Mouse (Mus musculus): ENCODE data around the gene P4htm. TPM values are rescaled to one million over a fixed set of nuclear protein-coding genes. Genes with fewer than 3 reads are reported as not detected.
"Not testable (repeated sequence)": the region's sequence is repeated elsewhere in the genome, so short reads cannot be mapped to it uniquely, and the experiment has no call there.

The P4htm gene
- 1 to 10 TPM; 3.4 to 4.1 TPM for total RNA-seq (2021)
- long read RNA-seq, experiment 1, transcript P4htm-201 (9 exons, 1,841 nt): major isoform, 14 of 15 reads
- long read RNA-seq, experiment 1, partial matches to known transcripts: 1 of 15 reads
- long read RNA-seq, experiment 1, other reads (novel, unspliced or antisense): 0 of 15 reads
- long read RNA-seq, experiment 2, transcript P4htm-201 (9 exons, 1,841 nt): major isoform, 9 of 10 reads
- long read RNA-seq, experiment 2, partial matches to known transcripts: 1 of 10 reads
- long read RNA-seq, experiment 2, other reads (novel, unspliced or antisense): 0 of 10 reads

GRCm38 (mm10) chr9:108596998-108597764 lies at the start of gene P4htm:
Gene P4htm (minus strand): TSS chr9:108597667.
- DNase-seq (ENCODE audit: low spot score): peak; percentile 47

DNA sequence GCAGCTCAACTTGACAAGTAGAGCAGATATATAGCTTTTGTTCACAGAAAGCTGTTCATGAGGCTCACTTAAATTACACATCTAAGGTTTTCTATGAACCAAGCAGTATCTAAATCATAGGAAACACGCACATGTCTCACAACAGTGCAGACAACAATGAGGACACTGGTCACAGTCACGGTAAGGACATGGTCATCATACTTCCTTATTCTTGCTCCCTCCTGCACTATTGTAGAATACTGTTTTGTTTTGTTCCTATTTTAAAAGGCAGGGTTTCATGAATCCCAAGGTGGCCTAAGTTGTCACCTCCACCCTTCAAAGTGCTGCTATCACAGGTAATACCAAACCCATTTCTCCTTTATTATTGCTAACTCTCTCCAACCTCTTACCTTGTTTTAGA lies 42.4 kb upstream of the P4htm start:
- no peak for DNase-seq (ENCODE audit: low spot score)

DNA sequence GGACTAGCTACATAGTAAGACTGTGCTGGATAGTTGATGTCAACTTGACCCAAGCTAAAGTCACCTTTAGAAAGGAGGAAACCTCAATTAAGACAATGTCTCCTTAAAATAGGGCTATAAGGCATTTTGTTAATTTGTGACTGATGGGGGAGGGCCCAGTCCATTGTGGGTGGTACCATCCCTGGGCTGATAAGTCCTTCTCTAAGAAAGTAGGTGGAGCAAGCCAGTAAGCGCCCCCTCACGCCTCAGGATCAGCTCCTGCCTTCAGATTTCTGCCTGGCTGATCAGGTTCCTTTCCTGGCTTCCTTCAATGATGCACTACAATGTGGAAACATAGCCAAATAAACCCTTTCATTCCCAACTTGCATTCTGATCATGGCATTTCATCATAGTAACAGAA lies 37.9 kb upstream of the P4htm start:
- no peak for DNase-seq (ENCODE audit: low spot score)

DNA sequence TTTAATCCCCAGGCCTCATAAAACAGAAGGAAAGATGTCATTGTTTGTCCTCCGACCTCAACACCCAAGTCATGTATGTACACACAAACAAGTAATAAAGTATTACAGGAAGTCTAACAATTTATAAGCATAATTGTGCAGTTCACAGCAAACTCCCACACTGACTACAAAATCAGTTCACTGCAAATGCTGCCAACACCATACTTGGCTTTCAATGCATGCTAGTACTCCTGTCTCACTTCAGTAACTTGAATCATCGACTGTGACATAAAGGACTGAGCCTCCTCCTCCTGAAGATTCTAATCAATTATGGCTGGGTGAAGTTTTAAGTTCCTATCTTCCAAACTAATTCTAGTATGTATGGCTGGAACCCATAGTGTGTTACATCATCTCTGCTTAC lies 36.4 kb upstream of the P4htm start:
- no peak for DNase-seq (ENCODE audit: low spot score)

DNA sequence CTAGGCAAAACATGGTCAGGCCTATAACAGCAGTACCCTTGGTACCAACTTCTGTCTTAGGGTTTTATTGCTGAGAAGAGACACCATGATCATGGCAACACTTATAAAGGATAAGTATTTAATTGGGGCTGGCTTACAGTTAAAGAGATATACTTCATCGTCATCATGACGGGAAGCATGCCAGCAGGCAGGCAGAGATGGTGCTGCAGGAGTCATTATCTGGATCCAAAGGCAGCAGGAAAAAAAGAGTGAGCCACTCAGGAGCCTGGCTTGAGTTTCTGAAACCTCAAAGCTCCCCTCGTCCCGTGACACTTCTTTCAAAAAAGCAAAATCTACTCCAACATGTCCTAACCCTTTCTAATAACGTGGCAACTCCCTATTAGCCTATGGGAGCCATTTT lies 34.9 kb upstream of the P4htm start:
- DNase-seq (ENCODE audit: low spot score): no peak

GRCm38 (mm10) chr9:108631631-108632256 lies 34.3 kb upstream of the P4htm start:
- DNase-seq (ENCODE audit: low spot score): no peak

DNA sequence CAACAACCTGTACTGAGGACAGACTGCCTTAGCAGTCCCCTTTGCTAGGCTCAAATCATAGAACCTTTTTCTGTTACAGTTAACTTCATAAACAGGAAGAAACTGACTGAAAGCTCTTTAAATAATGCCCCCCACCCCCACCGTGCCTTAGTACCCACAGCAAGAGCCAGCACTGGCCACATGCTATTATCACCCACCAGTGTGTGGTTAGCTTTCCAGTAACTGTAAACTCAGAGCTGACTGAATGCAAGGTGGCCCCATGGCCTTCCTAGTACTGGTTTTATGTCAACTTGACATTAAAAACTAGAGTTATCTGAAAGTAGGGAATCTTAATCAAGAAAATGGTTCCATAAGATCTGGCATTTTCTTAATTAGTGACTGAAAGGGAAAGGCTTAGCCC lies 33.2 kb upstream of the P4htm start:
- no peak for DNase-seq (ENCODE audit: low spot score)

GRCm38 (mm10) chr9:108628141-108628540 lies 30.7 kb upstream of the P4htm start:
- no peak for DNase-seq (ENCODE audit: low spot score)

GRCm38 (mm10) chr9:108626498-108626897 lies 29.0 kb upstream of the P4htm start:
- peak; percentile 11 for DNase-seq (ENCODE audit: low spot score)

DNA sequence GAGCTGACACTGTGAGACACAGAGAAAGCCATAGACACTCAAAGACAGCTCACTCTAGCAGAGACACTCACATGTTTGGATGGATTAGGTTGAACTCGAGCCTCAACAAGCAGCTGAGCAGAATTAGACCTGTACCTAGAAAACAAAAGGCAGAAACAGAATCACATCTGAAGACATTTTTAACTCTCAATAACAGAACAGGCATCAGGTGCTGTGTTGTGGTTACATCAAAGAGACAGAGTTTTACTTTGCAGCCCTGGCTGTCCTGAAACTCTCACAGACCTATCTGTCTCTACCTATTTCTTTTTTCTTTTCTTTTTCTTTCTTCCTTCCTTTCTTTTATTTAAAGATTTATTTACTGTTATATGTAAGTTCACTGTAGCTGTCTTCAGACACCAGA lies 19.8 kb upstream of the P4htm start:
- DNase-seq (ENCODE audit: low spot score): no peak

GRCm38 (mm10) chr9:108611488-108611887 lies 14.0 kb upstream of the P4htm start:
- DNase-seq (ENCODE audit: low spot score): no peak

DNA sequence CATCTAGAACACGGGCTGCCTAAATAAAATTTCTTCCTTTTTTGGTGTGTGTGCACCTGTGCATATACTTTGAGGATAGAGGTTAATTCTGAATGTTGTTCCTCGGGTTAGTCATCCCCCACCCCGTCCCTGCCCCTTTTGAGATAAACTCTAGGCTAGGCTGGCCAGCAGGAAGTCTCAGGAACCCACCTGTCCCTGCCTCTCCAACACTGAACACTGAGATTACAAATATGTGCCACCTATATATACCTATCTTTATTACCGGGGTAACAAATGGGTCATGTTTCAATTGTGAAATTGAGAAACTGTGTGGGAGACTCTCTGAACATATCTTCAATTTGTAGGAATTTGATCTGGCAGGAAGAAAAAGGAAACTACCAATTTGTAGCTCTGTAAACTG lies 11.4 kb upstream of the P4htm start:
- DNase-seq (ENCODE audit: low spot score): no peak

- DNase-seq (ENCODE audit: low spot score): not testable (repeated sequence)
Measured at GRCm38 (mm10) chr9:108607929-108608328, 10.5 kb upstream of the P4htm start.

GRCm38 (mm10) chr9:108601986-108602385 lies 4.5 kb upstream of the P4htm start:
- DNase-seq (ENCODE audit: low spot score): no peak

- no peak for DNase-seq (ENCODE audit: low spot score)
Measured at GRCm38 (mm10) chr9:108600011-108600410, 2.5 kb upstream of the P4htm start.

DNA sequence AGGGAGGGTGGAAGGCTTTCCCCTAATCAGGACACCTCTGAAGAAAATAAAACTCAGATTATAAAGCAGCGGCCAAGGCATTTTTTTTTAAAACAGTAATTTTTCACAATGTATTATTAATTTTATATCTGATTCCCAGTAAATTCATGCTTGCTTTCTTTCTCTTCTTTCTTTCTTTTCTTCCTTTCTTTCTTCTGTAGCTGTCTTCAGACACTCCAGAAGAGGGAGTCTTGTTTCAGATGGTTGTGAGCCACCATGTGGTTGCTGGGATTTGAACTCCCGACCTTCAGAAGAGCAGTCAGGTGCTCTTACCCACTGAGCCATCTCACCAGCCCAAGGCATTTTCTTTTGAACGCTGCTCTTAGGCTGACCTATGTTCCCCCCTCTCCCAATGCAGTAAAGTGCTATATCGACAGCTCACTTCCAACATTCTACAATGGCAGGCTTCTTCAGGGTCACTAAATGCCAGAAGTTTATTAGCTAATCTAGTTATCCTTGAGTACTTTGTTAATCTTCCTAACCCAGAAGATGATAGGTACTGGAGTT lies 1.6 kb upstream of the P4htm start:
- DNase-seq (ENCODE audit: low spot score): no peak

- no peak for DNase-seq (ENCODE audit: low spot score)
Measured at GRCm38 (mm10) chr9:108594354-108594753, 3.1 kb downstream of the P4htm start.

- DNase-seq (ENCODE audit: low spot score): no peak
Measured at GRCm38 (mm10) chr9:108591462-108591861, 6.0 kb downstream of the P4htm start.

- no peak for DNase-seq (ENCODE audit: low spot score)
Measured at GRCm38 (mm10) chr9:108589229-108589628, 8.2 kb downstream of the P4htm start.

- DNase-seq (ENCODE audit: low spot score): peak; percentile 52
Measured at GRCm38 (mm10) chr9:108587571-108588180, 9.8 kb downstream of the P4htm start.

DNA sequence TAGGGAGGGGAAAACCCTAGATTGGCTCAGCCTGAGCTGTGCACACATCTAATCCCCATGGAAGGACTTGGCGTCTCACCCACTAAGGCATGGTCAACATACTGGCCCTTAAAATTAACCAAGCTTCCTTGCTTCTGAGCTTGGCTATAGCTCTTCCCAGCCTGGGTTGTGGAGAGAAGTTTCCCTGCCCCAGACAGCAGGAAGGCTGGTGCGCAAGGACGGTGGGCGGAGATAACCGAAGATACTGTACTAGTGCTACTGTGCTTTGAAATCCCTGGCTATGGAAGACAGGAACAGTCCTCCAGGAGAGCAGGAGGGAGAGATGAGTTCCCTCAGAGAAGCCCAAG lies 18.1 kb downstream of the P4htm start:
- no peak for DNase-seq (ENCODE audit: low spot score)
